Mouse (Mus musculus) adrenal gland (tissue): Measurements from ENCODE around the gene Vsig10.
"Not testable (repeated sequence)": the region's sequence is repeated elsewhere in the genome, so short reads cannot be mapped to it uniquely, and the experiment has no call there.

ENCODE experiments used
- intact Hi-C: fragments of 180-260 bp; cut with DNase I; formaldehyde crosslinking; loops from one replicate; pipeline ENCODE4 v1.15.1; 2025
- long read RNA-seq, 2 experiments: library from polyadenylated mRNA; unstranded; transcript quantifications; one replicate each; pipeline ENCODE4 v2.0.0; 2020; ENCODE audit warnings: borderline replicate concordance in 1 of 2; ENCODE audit not compliant: insufficient replicate concordance in 1 of 2

Vsig10 gene
- long read RNA-seq, experiment 1, partial matches to known transcripts = 0 of 1 reads
- long read RNA-seq, experiment 1, other reads (novel, unspliced or antisense) = 1 of 1 reads
- long read RNA-seq, experiment 2, partial matches to known transcripts = 1 of 3 reads
- long read RNA-seq, experiment 2, other reads (novel, unspliced or antisense) = 2 of 3 reads

GRCm38 (mm10) chr5:117318741-117319629, at the start of gene Vsig10:
Vsig10 (plus strand) TSS chr5:117319083.
- intact Hi-C loops = loop anchor here (2.0 kb wide), 1 partner anchor 38 kb away; the partner anchor contains the start of gene Wsb2

- intact Hi-C loops = no loop called here
Observed at GRCm38 (mm10) chr5:117269395-117269794, 49.5 kb upstream of the Vsig10 start.

DNA sequence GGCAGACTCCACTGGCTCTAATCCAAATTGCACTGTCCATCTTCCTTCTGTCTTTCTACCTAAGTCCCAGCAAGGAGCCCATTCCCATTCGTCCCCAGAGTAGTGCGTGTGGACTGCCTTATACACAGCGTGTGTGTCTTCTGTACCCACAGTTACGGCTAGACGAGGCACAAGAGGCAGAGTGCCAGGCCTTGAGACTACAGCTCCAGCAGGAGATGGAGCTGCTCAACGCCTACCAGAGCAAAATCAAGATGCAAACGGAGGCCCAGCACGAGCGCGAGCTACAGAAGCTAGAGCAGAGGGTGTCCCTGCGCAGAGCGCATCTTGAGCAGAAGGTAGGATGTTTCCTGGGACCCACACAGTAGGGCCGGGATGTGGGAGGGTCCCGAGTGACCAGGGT, 46.9 kb upstream of the Vsig10 start:
- intact Hi-C loops = no loop called here

DNA sequence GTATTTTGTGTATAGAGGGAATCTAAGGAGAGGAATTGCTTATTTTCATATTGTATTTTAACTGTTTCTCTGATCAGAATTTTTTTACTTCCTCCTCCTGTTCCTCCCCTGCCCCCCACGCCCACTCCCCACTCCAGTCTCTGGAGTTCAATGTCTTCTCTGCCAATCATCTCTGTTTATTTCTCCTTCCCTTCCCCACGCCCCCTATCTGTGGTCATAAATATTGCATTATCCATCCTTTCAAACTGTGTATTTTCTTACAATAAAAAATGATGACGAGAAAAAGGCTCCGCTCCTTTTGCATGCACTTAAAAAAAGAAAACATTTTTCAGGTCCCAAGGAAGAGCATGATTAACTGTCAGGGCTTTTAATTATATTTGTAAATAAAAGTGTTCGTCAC, 44.1 kb upstream of the Vsig10 start:
- intact Hi-C loops = no loop called here

GRCm38 (mm10) chr5:117277784-117278183, 41.1 kb upstream of the Vsig10 start:
- intact Hi-C loops = no loop called here

DNA sequence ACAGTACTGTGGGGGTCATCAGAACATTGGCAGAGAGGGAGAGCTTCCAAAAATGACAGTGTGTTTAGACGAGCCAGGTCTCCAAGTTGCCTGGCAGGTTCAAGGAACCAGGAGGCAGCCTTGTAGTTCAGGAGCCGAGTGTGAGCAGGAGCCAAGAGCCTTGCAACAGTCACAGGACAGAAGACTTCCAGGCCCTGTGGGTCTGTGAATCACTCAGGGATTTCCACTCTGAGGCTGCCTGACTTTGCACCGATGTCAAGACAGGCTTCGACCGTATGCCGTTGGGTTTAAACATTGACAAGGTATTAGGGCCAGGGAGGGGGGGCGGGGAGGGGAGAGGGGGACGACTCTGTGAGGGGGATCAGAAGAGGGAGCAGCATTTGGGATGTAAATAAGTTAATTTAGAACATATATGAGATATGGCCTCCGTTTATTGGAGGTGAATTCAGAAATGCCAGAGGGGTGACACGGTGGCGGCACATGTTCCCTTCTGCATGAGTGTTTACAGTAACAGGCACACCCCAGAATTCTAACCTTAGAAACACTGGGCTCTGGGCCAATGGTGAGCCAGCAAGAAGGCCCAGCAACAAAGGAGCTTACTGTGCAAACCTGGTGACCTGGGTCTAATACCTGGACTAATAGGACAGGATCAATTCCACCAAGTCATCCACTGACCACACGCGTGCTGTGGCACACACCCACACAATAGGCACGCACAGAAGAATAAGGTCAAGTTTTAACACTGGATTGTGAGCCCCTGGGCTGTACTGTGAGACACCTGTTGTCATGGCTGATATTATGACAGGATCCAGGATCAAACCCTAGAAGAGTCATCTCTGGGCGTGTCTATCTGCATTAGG, 39.8 kb upstream of the Vsig10 start:
- intact Hi-C loops = no loop called here

DNA sequence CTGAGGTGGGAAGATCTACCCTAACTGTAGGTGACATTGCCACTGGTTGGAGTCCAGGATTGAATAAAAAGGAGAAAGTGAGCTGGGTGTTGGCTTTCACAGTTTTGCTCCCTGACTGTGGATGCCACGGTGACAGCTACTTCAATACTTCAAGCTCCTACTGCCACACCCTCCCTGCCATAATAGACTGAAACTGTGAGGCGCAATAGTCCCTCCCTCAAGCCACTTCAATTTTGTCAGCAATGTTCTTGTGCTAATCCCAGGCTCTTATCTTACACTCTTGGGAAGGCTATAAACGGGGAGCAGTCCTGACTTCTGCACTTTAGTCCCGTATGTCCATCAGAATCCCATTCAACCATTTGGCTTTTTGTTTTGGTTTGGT, 39.2 kb upstream of the Vsig10 start:
- intact Hi-C loops = no loop called here

GRCm38 (mm10) chr5:117281536-117281935, 37.3 kb upstream of the Vsig10 start:
- intact Hi-C loops = no loop called here

DNA sequence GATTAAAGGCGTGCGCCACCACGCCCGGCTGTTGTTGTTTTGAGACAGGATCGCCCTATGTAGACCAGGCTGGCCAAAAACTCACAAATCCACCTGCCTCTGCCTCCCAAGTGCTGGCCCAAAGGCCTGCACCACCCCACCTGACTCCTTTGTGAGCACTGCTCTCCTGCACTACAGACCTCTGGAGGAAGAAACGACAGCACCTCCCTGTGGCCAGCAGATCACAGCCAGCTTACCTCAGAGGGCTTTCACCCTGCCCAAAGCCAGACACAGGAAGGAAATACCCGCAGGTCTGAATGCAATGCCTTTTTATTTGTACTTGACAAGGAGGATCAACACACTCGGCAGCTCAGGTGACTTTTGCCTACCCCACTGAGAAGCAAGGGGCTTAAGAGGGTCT, 36.5 kb upstream of the Vsig10 start:
- intact Hi-C loops = no loop called here

- intact Hi-C loops = no loop called here
Observed at GRCm38 (mm10) chr5:117284029-117284428, 34.9 kb upstream of the Vsig10 start.

DNA sequence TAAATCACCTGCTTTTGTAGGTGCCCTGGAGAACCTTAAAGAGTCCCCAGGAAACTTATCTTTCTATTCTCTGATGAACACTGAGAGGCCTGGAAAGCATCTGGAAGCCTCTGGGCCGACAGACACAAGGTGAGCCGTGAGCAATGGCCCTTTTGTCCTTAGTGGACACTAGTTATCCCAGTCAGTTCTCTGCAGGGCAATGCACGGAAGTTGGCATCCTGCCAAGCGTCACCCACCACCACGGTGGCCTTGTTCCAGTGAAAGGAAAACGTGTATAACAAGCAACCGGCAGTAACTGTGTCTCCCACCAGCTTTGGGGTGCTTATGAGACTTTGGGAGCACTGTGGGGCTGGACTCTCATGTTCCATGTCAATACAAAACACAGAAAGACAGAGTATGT, 34.2 kb upstream of the Vsig10 start:
- intact Hi-C loops = loop anchor here (5.0 kb wide), 1 partner anchor 167 kb away; the partner anchor contains the start of gene Suds3

GRCm38 (mm10) chr5:117285266-117285665, 33.6 kb upstream of the Vsig10 start:
- intact Hi-C loops = loop anchor here (5.0 kb wide), 1 partner anchor 168 kb away; the partner anchor contains the start of gene Suds3

GRCm38 (mm10) chr5:117286286-117286685, 32.6 kb upstream of the Vsig10 start:
- intact Hi-C loops = loop anchor here (5.0 kb wide), 1 partner anchor 169 kb away; the partner anchor contains the start of gene Suds3

DNA sequence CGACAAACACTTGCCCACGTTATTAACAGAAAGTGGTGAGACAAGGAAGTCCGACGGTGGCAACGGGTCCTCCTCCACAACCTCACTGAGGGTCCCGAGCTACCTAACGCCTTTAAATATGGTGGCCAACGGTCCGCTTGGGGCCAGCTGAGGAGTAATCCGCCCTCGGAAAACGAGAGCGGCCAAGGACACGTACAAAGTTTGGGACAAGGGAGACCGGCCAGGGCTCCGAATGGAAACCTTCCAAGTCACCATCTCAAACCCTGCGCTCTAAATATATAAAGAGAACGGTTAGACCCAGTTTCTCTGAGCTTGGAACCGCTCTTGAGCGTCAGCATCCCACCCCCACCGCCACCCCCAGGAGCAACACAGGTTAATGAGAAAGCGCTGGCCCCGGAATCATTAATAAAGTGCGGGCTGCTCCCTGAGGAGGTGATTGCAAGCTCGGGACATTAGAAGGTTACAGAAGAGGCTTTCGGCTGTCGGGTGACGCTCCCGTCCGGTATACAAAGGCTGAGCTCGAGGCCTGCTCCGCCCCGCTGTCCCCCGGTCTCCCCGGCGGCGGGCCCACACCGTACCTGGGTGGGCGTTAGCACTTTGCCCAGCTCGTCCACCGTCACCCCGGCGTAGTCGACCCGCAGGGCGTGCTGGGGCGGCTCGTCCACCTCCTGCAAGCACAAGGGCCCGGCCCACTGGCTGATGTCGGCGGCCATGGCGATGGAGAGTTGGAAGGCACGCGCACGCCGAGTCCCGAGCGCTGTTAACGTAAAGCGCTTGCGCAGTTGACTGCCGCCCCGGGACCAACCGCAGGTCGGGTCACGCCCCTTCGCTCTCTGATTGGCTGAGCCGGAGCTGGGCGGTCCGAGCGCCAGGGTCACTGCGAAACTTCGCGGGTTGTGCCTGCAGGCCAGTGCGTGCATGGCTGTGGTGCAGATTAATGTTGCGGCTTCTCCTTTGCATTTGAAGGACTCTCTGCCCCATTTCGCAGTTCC, 31.8 kb upstream of the Vsig10 start, which contains the start of gene Pebp1:
Pebp1 (minus strand) TSS at position 795 of the 992 bp plus-strand sequence.
- intact Hi-C loops = loop anchor here (5.0 kb wide), 1 partner anchor 170 kb away; the partner anchor contains the start of gene Suds3

- intact Hi-C loops = loop anchor here (5.0 kb wide), 1 partner anchor 172 kb away; the partner anchor contains the start of gene Suds3
Observed at GRCm38 (mm10) chr5:117289646-117290045, 29.2 kb upstream of the Vsig10 start.

- intact Hi-C loops = no loop called here
Observed at GRCm38 (mm10) chr5:117290081-117290480, 28.8 kb upstream of the Vsig10 start.

DNA sequence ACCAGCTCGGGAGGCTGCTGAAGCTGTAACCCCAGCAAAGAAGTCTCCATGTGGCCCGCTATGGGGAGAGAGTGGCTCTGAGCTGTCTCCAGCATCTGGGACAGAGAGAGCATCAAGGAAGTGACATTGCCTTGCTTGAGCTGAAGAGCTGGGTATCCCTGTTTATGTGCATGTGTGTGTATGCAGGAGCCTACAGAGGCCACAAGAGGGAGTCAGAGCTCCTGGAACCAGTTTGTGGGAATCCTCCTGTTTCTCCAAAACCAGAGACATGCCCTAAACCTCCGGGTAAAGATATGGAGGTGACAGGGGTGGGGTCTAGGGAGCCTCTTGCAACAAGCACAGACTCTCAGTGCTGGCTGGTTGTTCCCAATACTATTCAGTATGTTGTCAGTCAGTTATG, 27.6 kb upstream of the Vsig10 start:
- intact Hi-C loops = no loop called here

GRCm38 (mm10) chr5:117292547-117292946, 26.3 kb upstream of the Vsig10 start:
- intact Hi-C loops = no loop called here

DNA sequence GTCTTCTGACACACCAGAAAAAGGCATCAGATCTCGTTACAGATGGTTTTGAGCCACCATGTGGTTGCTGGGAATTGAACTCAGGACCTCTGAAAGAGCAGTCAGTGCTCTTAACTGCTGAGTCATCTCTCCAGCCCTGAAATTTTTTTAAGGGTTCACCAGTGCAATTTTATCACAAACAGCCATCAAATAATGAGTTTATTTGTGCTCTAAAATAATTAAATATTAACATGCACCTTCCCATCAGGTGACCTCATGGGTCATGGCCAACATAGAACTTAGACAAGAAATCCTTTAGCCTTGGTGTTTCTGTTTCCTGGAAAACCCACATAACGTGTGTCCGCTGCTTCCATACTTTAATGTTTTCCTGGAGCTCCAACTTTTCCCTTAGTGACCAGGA, 25.1 kb upstream of the Vsig10 start:
- intact Hi-C loops = not testable (repeated sequence)

DNA sequence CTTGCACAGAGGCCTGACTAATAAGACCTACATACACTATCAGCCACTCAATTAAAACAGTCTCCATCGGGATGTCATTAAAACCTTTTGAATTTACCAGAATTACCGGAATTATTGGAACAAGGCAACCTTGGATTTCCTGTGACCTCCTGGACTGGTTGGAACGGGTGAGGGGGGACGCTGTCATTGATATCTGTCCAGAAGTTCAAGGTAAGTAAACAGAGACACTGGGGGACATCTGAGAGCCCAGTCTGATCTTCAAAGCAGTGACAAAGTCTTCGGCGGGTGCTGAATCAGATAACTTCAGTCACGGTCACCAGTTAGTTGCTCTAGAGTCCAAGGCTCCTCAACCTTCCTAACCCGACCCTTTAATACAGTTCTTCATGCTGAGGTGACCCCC, 23.9 kb upstream of the Vsig10 start:
- intact Hi-C loops = no loop called here
